Mouse (Mus musculus): ENCODE results near the gene Rbfox3. TPM values are rescaled to one million over a fixed set of nuclear protein-coding genes. Genes with fewer than 3 reads are reported as not detected.

Gene Rbfox3
- polyA plus RNA-seq, 1 experiment from 2014 or later: 0.69 TPM

GRCm38 (mm10) chr11:118898156-118898555 lies 13.2 kb downstream of the Rbfox3 start:
- H3K4me3 ChIP-seq (ENCODE audit: low read depth, low read length): no peak overlapping the region
- no peaks in the 10 kb centered on the region for H3K36me3 ChIP-seq (ENCODE audit: control insufficient read depth, insufficient read depth, low read length)
- H3K4me2 ChIP-seq: no peak overlapping the region
- no peaks in the 10 kb centered on the region; the same call in 1 of the 2 replicates for H3K4me1 ChIP-seq (ENCODE audit: control insufficient read depth, insufficient read depth, low read length)
- no peak overlapping the region for H3K27ac ChIP-seq (ENCODE audit: low read depth, low read length)
- H3K9ac ChIP-seq (ENCODE audit: low read depth, low read length): no peak overlapping the region
- H3K27me3 ChIP-seq (ENCODE audit: control insufficient read depth, insufficient read depth, low read length): peaks cover 26% of the 10 kb centered on the region
- 60% methylated on average over 10 of the region's 10 CpGs for WGBS (ENCODE audit: insufficient replicate concordance)
- H3K9me3 ChIP-seq (replicated peaks; ENCODE audit: control insufficient read depth, low read length): no peaks in the 10 kb centered on the region
- ATAC-seq (replicated peaks; ENCODE audit: insufficient number of reproducible peaks, low FRiP score, low TSS enrichment): no peak

GRCm38 (mm10) chr11:118897114-118897841 lies 14.1 kb downstream of the Rbfox3 start:
- H3K4me1 ChIP-seq (ENCODE audit: control insufficient read depth, insufficient read depth, low read length): no peaks in the 10 kb centered on the region; the same call in 1 of the 2 replicates
- H3K27me3 ChIP-seq (ENCODE audit: control insufficient read depth, insufficient read depth, low read length): peaks cover 26% of the 10 kb centered on the region
- H3K36me3 ChIP-seq (ENCODE audit: control insufficient read depth, insufficient read depth, low read length): no peaks in the 10 kb centered on the region
- no peak for ATAC-seq (replicated peaks; ENCODE audit: insufficient number of reproducible peaks, low FRiP score, low TSS enrichment)
- H3K4me2 ChIP-seq: no peak overlapping the region
- no peak overlapping the region for H3K9ac ChIP-seq (ENCODE audit: low read depth, low read length)
- H3K4me3 ChIP-seq (ENCODE audit: low read depth, low read length): no peak overlapping the region
- no peak overlapping the region for H3K27ac ChIP-seq (ENCODE audit: low read depth, low read length)
- H3K9me3 ChIP-seq (replicated peaks; ENCODE audit: control insufficient read depth, low read length): no peaks in the 10 kb centered on the region
- 75% methylated on average over 21 of the region's 21 CpGs for WGBS (ENCODE audit: insufficient replicate concordance)

DNA sequence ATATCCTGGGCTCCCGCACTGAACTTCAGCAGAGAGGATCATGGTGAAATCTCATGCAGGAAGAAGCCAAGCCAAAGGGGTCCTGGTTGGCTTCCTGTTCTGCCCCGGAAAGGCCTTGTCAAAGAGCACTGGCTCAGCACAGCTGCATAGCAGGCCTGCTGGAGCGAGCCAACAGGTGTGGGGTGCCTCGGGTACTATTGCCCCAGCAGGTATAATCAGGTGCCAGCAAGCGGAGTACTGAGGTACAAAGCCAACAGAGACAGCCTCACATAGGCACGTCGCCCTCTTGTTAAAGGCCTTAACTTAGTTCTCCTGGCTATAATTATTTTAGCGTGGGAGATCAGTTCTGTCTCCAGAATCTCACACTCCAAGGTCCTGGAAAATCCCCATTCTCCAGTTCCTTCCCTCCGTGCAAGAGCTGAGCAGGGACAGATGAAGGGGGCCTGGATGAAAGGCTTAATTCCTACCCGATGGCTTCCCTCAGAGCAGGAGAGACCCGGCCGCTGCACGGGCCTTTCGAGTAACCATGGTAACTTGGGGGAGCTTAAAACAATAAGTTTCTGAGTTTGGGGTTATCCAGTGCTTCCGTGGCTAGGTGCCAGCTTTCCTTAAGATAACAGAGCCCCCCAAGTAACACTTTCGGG lies 15.2 kb downstream of the Rbfox3 start:
- Histone ChIP-seq H3K4me1 (ENCODE audit: control insufficient read depth, insufficient read depth, low read length) (no peaks in the 10 kb centered on the region; the same call in 1 of the 2 replicates), H3K36me3 (ENCODE audit: control insufficient read depth, insufficient read depth, low read length) (no peaks in the 10 kb centered on the region), H3K27me3 (ENCODE audit: control insufficient read depth, insufficient read depth, low read length) (peaks cover 27% of the 10 kb centered on the region), H3K27ac (ENCODE audit: low read depth, low read length) (no peak overlapping the region), H3K4me3 (ENCODE audit: low read depth, low read length) (no peak overlapping the region), H3K9me3 (replicated peaks; ENCODE audit: control insufficient read depth, low read length) (no peaks in the 10 kb centered on the region), H3K4me2 (no peak overlapping the region), H3K9ac (ENCODE audit: low read depth, low read length) (no peak overlapping the region)
- ATAC-seq (replicated peaks; ENCODE audit: insufficient number of reproducible peaks, low FRiP score, low TSS enrichment): no peak
- WGBS (ENCODE audit: insufficient replicate concordance): 65% methylated on average over 16 of the region's 16 CpGs

- Histone ChIP-seq H3K4me3 (ENCODE audit: low read depth, low read length) (no peak overlapping the region), H3K27me3 (ENCODE audit: control insufficient read depth, insufficient read depth, low read length) (peaks cover 20% of the 10 kb centered on the region), H3K4me1 (ENCODE audit: control insufficient read depth, insufficient read depth, low read length) (no peaks in the 10 kb centered on the region; the same call in 1 of the 2 replicates), H3K36me3 (ENCODE audit: control insufficient read depth, insufficient read depth, low read length) (no peaks in the 10 kb centered on the region), H3K9ac (ENCODE audit: low read depth, low read length) (no peak overlapping the region), H3K27ac (ENCODE audit: low read depth, low read length) (no peak overlapping the region), H3K4me2 (no peak overlapping the region), H3K9me3 (replicated peaks; ENCODE audit: control insufficient read depth, low read length) (no peaks in the 10 kb centered on the region)
- ATAC-seq (replicated peaks; ENCODE audit: insufficient number of reproducible peaks, low FRiP score, low TSS enrichment): no peak
- WGBS (ENCODE audit: insufficient replicate concordance): 71% methylated on average over 5 of the region's 5 CpGs
Observed at GRCm38 (mm10) chr11:118894835-118895234, 16.6 kb downstream of the Rbfox3 start.

DNA sequence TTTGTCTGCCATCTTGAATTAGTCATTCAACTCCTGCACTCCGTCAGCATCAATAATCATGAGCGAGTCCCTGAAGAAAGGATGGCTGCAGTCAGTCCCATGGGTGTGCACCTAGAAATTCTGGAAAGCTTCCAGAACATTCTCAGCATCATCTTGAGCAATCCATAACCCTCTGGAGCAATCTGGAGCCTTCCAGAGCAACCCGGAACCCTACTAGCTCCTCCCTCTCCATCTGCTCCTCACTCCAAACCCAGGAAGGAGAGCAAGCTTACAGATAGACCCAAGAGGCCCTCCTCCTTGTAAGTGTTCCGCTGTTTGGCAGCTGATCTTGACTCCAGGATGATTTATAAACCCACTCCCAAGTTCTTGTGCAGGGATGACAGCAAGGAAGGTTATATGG lies 17.2 kb downstream of the Rbfox3 start:
- Histone ChIP-seq H3K9me3 (replicated peaks; ENCODE audit: control insufficient read depth, low read length) (no peaks in the 10 kb centered on the region), H3K4me3 (ENCODE audit: low read depth, low read length) (no peak overlapping the region), H3K36me3 (ENCODE audit: control insufficient read depth, insufficient read depth, low read length) (no peaks in the 10 kb centered on the region), H3K4me2 (no peak overlapping the region), H3K4me1 (ENCODE audit: control insufficient read depth, insufficient read depth, low read length) (no peaks in the 10 kb centered on the region), H3K27ac (ENCODE audit: low read depth, low read length) (no peak overlapping the region), H3K9ac (ENCODE audit: low read depth, low read length) (no peak overlapping the region), H3K27me3 (ENCODE audit: control insufficient read depth, insufficient read depth, low read length) (peaks cover 17% of the 10 kb centered on the region)
- 78% methylated on average over 4 of the region's 4 CpGs for WGBS (ENCODE audit: insufficient replicate concordance)
- ATAC-seq (replicated peaks; ENCODE audit: insufficient number of reproducible peaks, low FRiP score, low TSS enrichment): no peak

DNA sequence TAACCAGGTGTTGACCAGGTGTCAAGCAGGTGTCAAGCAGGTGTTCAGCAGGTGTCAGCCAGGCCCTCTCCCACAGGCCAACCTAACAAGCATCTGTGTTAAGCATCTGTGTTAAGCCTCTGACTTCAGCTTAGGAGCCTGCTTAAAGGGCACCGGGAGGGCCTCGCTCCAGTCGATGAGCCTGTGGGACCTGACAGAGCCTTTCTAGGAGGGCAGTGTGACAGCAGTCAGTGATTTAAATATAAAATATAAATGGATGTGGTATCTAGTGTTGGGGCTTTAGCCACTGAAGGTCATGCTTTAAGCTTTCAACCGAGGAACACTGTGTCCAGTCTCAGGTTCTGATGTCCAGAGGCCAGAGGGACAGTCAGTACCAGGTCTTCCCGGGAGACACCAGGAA lies 18.5 kb downstream of the Rbfox3 start:
- Histone ChIP-seq H3K4me3 (ENCODE audit: low read depth, low read length) (no peak overlapping the region), H3K9me3 (replicated peaks; ENCODE audit: control insufficient read depth, low read length) (no peaks in the 10 kb centered on the region), H3K4me2 (no peak overlapping the region), H3K27me3 (ENCODE audit: control insufficient read depth, insufficient read depth, low read length) (peaks cover 15% of the 10 kb centered on the region), H3K9ac (ENCODE audit: low read depth, low read length) (no peak overlapping the region), H3K27ac (ENCODE audit: low read depth, low read length) (no peak overlapping the region), H3K4me1 (ENCODE audit: control insufficient read depth, insufficient read depth, low read length) (no peaks in the 10 kb centered on the region), H3K36me3 (ENCODE audit: control insufficient read depth, insufficient read depth, low read length) (no peaks in the 10 kb centered on the region)
- ATAC-seq (replicated peaks; ENCODE audit: insufficient number of reproducible peaks, low FRiP score, low TSS enrichment): no peak
- 86% methylated on average over 5 of the region's 5 CpGs for WGBS (ENCODE audit: insufficient replicate concordance)

DNA sequence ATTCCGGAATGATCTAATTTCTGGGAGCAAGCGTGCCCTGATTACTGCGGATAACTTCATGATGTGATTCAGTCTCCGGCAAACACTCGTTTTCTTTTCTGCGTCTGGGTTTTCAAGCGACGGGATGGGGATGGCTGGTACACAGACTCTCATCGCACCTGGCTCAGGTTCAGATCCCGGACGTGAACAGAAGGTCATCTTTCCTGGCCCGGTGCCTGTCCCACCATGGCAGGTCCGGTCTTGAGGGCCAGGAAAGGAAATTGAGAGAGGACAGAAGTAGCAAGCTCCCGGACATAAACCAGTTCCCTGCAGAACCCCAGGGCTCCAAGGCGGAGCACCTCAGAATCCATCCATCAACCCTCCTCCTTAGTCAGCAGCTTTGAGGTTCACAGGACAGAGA lies 19.9 kb downstream of the Rbfox3 start:
- Histone ChIP-seq H3K27me3 (ENCODE audit: control insufficient read depth, insufficient read depth, low read length) (peaks cover 15% of the 10 kb centered on the region), H3K4me2 (no peak overlapping the region), H3K4me3 (ENCODE audit: low read depth, low read length) (no peak overlapping the region), H3K4me1 (ENCODE audit: control insufficient read depth, insufficient read depth, low read length) (no peaks in the 10 kb centered on the region), H3K9ac (ENCODE audit: low read depth, low read length) (no peak overlapping the region), H3K9me3 (replicated peaks; ENCODE audit: control insufficient read depth, low read length) (no peaks in the 10 kb centered on the region), H3K36me3 (ENCODE audit: control insufficient read depth, insufficient read depth, low read length) (no peaks in the 10 kb centered on the region), H3K27ac (ENCODE audit: low read depth, low read length) (no peak overlapping the region)
- no peak for ATAC-seq (replicated peaks; ENCODE audit: insufficient number of reproducible peaks, low FRiP score, low TSS enrichment)
- 80% methylated on average over 15 of the region's 15 CpGs for WGBS (ENCODE audit: insufficient replicate concordance)

GRCm38 (mm10) chr11:118890992-118891398 lies 20.4 kb downstream of the Rbfox3 start:
- peaks cover 15% of the 10 kb centered on the region for H3K27me3 ChIP-seq (ENCODE audit: control insufficient read depth, insufficient read depth, low read length)
- no peak overlapping the region for H3K4me3 ChIP-seq (ENCODE audit: low read depth, low read length)
- no peaks in the 10 kb centered on the region for H3K9me3 ChIP-seq (replicated peaks; ENCODE audit: control insufficient read depth, low read length)
- H3K36me3 ChIP-seq (ENCODE audit: control insufficient read depth, insufficient read depth, low read length): no peaks in the 10 kb centered on the region
- no peak overlapping the region for H3K9ac ChIP-seq (ENCODE audit: low read depth, low read length)
- ATAC-seq (replicated peaks; ENCODE audit: insufficient number of reproducible peaks, low FRiP score, low TSS enrichment): no peak
- H3K4me2 ChIP-seq: no peak overlapping the region
- 76% methylated on average over 16 of the region's 16 CpGs for WGBS (ENCODE audit: insufficient replicate concordance)
- no peak overlapping the region for H3K27ac ChIP-seq (ENCODE audit: low read depth, low read length)
- H3K4me1 ChIP-seq (ENCODE audit: control insufficient read depth, insufficient read depth, low read length): no peaks in the 10 kb centered on the region

DNA sequence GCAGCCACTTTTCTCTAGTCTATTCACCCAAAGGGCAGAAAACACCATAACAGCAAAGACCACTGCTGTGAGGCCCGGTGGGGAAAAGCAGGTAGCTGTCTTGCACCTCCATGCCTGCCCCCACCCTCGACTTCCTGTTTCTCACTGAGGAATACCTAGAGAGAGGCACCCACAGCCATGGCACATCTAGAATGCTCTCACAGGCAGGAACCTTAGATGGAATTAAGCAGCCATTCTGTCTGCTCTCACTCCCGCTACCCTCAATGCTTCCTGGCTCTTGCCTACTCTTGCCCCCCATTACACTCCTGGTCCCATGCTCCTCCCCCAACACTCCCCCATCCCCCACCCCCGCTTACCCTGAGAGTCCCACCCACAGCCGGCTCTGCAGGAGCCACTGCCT lies 20.9 kb downstream of the Rbfox3 start:
- Histone ChIP-seq H3K4me3 (ENCODE audit: low read depth, low read length) (no peak overlapping the region), H3K9ac (ENCODE audit: low read depth, low read length) (no peak overlapping the region), H3K9me3 (replicated peaks; ENCODE audit: control insufficient read depth, low read length) (no peaks in the 10 kb centered on the region), H3K4me1 (ENCODE audit: control insufficient read depth, insufficient read depth, low read length) (no peaks in the 10 kb centered on the region), H3K27me3 (ENCODE audit: control insufficient read depth, insufficient read depth, low read length) (peaks cover 15% of the 10 kb centered on the region), H3K27ac (ENCODE audit: low read depth, low read length) (no peak overlapping the region), H3K36me3 (ENCODE audit: control insufficient read depth, insufficient read depth, low read length) (no peaks in the 10 kb centered on the region), H3K4me2 (no peak overlapping the region)
- ATAC-seq (replicated peaks; ENCODE audit: insufficient number of reproducible peaks, low FRiP score, low TSS enrichment): no peak
- 52% methylated on average over 5 of the region's 5 CpGs for WGBS (ENCODE audit: insufficient replicate concordance)
